Comparison of ENCODE assay signal across 1 mouse cellular context in the genomic region with DNA sequence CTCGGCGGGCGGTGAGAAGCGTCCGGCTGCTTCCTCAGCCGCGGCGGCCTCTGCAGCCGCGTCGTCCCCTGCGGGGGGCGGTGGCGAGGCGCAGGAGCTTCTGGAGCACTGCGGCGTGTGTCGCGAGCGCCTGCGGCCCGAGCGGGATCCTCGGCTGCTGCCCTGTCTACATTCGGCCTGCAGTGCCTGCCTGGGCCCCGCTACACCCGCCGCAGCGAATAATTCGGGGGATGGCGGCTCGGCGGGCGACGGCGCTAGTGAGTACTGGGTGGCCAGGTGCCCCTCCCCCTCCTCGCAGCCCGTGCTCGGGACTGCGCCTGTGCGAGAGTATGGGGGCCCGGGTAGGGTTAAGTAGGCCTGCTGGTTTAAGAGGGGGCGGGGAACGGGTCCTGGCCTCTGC.
A peak's percentile ranks its signal among the peaks of the same experiment; 100 is the strongest.
TF ChIP-seq lines count a peak whose summit lies in the region.

No protein-coding gene starts in this region.

TF ChIP-seq in CH12.LX, 34 proteins besides CTCF, POLR2A, EP300 and RAD21 (continued from another document):
- TF ChIP-seq ZKSCAN1 (IDR thresholded peaks at IDR 0.05; ENCODE audit: borderline replicate concordance, low read depth, low read length) = no peak
- no peak for TF ChIP-seq KAT2A (IDR thresholded peaks at IDR 0.05; ENCODE audit: insufficient replicate concordance, low read length)
- no peak for TF ChIP-seq ELF1 (IDR thresholded peaks at IDR 0.05; ENCODE audit: low read depth, low read length)
- TF ChIP-seq ZMIZ1 (IDR thresholded peaks at IDR 0.05; ENCODE audit: low read depth, low read length) = peak; percentile 6; the same call in 1 of the 2 replicates
- no peak for TF ChIP-seq MYC (IDR thresholded peaks at IDR 0.05; ENCODE audit: low read depth, low read length)
- no peak for TF ChIP-seq NELFE (IDR thresholded peaks at IDR 0.05; ENCODE audit: low read depth, low read length)
- TF ChIP-seq MEF2A (IDR thresholded peaks at IDR 0.05; ENCODE audit: borderline replicate concordance, low read depth, low read length) = no peak
- peak; percentile 9; the same call in 1 of the 2 replicates for TF ChIP-seq MXI1 (IDR thresholded peaks at IDR 0.05; ENCODE audit: low read depth, low read length)
- no peak for TF ChIP-seq ETS1 (conservative IDR thresholded peaks at IDR 0.05; ENCODE audit: low read depth, low read length)
- no peak for TF ChIP-seq POLR2AphosphoS2 (IDR thresholded peaks at IDR 0.05; ENCODE audit: low read depth, low read length)
- peak; percentile 83 for TF ChIP-seq CHD2 (IDR thresholded peaks at IDR 0.05; ENCODE audit: low read length)
- TF ChIP-seq CHD1 (IDR thresholded peaks at IDR 0.05; ENCODE audit: low read depth, low read length) = no peak
- TF ChIP-seq IRF4 (IDR thresholded peaks at IDR 0.05; ENCODE audit: low read depth, low read length) = no peak
- peak; percentile 83 for TF ChIP-seq NRF1 (IDR thresholded peaks at IDR 0.05; ENCODE audit: low read depth, low read length)
- TF ChIP-seq GABPA (IDR thresholded peaks at IDR 0.05; ENCODE audit: insufficient replicate concordance, low read depth, low read length) = no peak
- no peak for TF ChIP-seq ZC3H11A (IDR thresholded peaks at IDR 0.05; ENCODE audit: low read depth, low read length)
- TF ChIP-seq HCFC1 (IDR thresholded peaks at IDR 0.05; ENCODE audit: low read depth, low read length) = peak; percentile 60
- TF ChIP-seq MAZ (IDR thresholded peaks at IDR 0.05; ENCODE audit: low read depth, low read length) = no peak
- no peak for TF ChIP-seq TBP (conservative IDR thresholded peaks at IDR 0.05; ENCODE audit: low read depth, low read length)
- TF ChIP-seq USF1 (IDR thresholded peaks at IDR 0.05; ENCODE audit: low read depth, low read length) = no peak
- TF ChIP-seq SMC3 (IDR thresholded peaks at IDR 0.05; ENCODE audit: low read depth, low read length) = no peak
- no peak for TF ChIP-seq ZNF384 (IDR thresholded peaks at IDR 0.05; ENCODE audit: low read depth, low read length)
- TF ChIP-seq TCF12 (IDR thresholded peaks at IDR 0.05; ENCODE audit: low read depth, low read length) = no peak
- no peak for TF ChIP-seq E2F4 (IDR thresholded peaks at IDR 0.05; ENCODE audit: insufficient replicate concordance, low read depth, low read length)
- TF ChIP-seq BHLHE40 (IDR thresholded peaks at IDR 0.05; ENCODE audit: low read depth, low read length) = peak; percentile 64; the same call in 1 of the 2 replicates
TF ChIP-seq in CH12.LX: peak in this region for 6.
